In the genomic region with DNA sequence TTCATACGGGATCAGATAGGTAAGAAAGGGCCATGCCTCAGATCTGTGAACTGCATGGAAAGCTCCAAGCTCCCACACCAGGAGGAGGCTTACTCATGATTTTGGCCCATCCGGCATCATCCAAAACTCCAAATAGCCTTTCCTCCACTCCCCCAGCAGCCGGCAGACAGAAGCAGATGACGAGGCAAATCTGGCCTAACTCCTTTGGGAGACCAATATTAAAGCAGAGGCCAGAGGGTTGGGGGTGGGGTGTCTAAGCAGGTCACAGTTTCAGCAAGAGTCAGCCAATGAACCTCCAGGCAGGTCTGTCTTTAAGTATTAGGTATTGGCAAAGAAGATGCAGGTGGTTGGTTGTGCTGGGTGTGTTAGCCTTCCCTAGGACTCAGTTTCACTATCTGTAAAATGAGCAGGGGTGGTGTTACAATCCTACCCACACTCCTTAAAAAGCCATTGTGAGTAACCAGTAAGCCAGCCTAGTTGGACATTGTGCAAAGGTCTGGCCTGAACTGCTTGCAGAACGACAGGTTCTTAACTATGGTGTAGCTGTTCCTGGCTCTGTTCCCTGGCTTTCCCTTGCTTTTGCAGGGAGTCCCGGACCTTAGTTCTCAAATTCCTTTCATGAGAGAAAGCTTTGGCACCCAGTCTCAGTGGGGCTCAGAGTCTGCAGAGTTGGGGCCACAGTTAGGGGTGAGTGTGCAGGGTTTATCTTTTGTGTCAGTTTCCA, we compare ENCODE assay signal across 8 mouse cellular contexts. TPM values are rescaled to one million over a fixed set of nuclear protein-coding genes. Genes with fewer than 3 reads are reported as not detected.
DNase-seq lines count a peak whose midpoint lies in the region; ATAC-seq and TF ChIP-seq lines count a peak whose summit lies in the region.
"Had no signal": no experiment of that assay in that cellular context is flagged by ENCODE, and none has a peak within 500 bp of the region (broad histone marks: within the 10 kb centered on the region; RNA-seq: fewer than 3 reads in every experiment).

No protein-coding gene starts in this region.

- H3K27ac ChIP-seq in hindbrain, embryonic 15.5 days (replicated peaks): no peak overlapping the region
- no peak overlapping the region for H3K27ac ChIP-seq in hindbrain, postnatal 0 days
- H3K27ac ChIP-seq in brown adipose tissue, adult 24 weeks (replicated peaks; ENCODE audit: low read depth, low read length): peak overlapping the region; percentile 68
- no peak overlapping the region for H3K27ac ChIP-seq in kidney, embryonic 16.5 days (ENCODE audit: low read length)

- H3K4me1 ChIP-seq in hindbrain, embryonic 15.5 days (replicated peaks): peaks cover 24% of the 10 kb centered on the region
- peaks cover 18% of the 10 kb centered on the region; the same call in 1 of the 2 replicates for H3K4me1 ChIP-seq in hindbrain, postnatal 0 days (ENCODE audit: insufficient read depth, low read length)
- peaks cover 7% of the 10 kb centered on the region; the same call in 1 of the 2 replicates for H3K4me1 ChIP-seq in brown adipose tissue, adult 24 weeks (ENCODE audit: control insufficient read depth, insufficient read depth, insufficient read length, low read length)
- peaks cover 23% of the 10 kb centered on the region for H3K4me1 ChIP-seq in kidney, embryonic 16.5 days (ENCODE audit: insufficient read depth, low read length)

- H3K4me3 ChIP-seq in hindbrain, embryonic 15.5 days: no peak overlapping the region
- no peak overlapping the region for H3K4me3 ChIP-seq in hindbrain, postnatal 0 days (ENCODE audit: low read length)
- peak overlapping the region; percentile 70 for H3K4me3 ChIP-seq in brown adipose tissue, adult 24 weeks (ENCODE audit: insufficient read depth, low read depth, low read length)
- H3K4me3 ChIP-seq in kidney, embryonic 16.5 days (ENCODE audit: low read length): no peak overlapping the region

- no peak for TF ChIP-seq CTCF in hindbrain, postnatal 0 days (IDR thresholded peaks at IDR 0.05; ENCODE audit: low read depth)

- H3K4me2 ChIP-seq in hindbrain, embryonic 15.5 days: 0 out of 2 replicates have a peak overlapping the region, but pooled peaks have one; percentile 3
- no peak overlapping the region for H3K4me2 ChIP-seq in hindbrain, postnatal 0 days (ENCODE audit: low read depth, low read length)
- H3K4me2 ChIP-seq in kidney, embryonic 16.5 days (replicated peaks; ENCODE audit: low read depth, low read length): no peak overlapping the region

- 54% methylated on average over 6 of the region's 6 CpGs for WGBS in hindbrain, embryonic 15.5 days
- 42% methylated on average over 6 of the region's 6 CpGs for WGBS in hindbrain, postnatal 0 days
- WGBS in kidney, embryonic 16.5 days: 74% methylated on average over 6 of the region's 6 CpGs

- no peaks in the 10 kb centered on the region for H3K36me3 ChIP-seq in hindbrain, embryonic 15.5 days
- H3K36me3 ChIP-seq in hindbrain, postnatal 0 days (ENCODE audit: insufficient read depth, low read length): no peaks in the 10 kb centered on the region
- no peaks in the 10 kb centered on the region for H3K36me3 ChIP-seq in kidney, embryonic 16.5 days (ENCODE audit: insufficient read depth, low read length)

- H3K9me3 ChIP-seq in hindbrain, embryonic 15.5 days: no peaks in the 10 kb centered on the region
- H3K9me3 ChIP-seq in hindbrain, postnatal 0 days (ENCODE audit: low read length): no peaks in the 10 kb centered on the region
- no peaks in the 10 kb centered on the region for H3K9me3 ChIP-seq in kidney, embryonic 16.5 days (ENCODE audit: low read length)

- DNase-seq in hindbrain, postnatal 0 days (ENCODE audit: low spot score): no peak
- peak; percentile 49 to 56 for DNase-seq in heart, adult 9 months (ENCODE audit: low spot score in 2 of 2)
- peak; percentile 56 for DNase-seq in lung, postnatal 36 days

- no peak overlapping the region for H3K9ac ChIP-seq in hindbrain, embryonic 15.5 days
- H3K9ac ChIP-seq in hindbrain, postnatal 0 days (replicated peaks; ENCODE audit: low read length): no peak overlapping the region
- H3K9ac ChIP-seq in kidney, embryonic 16.5 days (replicated peaks; ENCODE audit: low read length): no peak overlapping the region

- H3K27me3 ChIP-seq in hindbrain, embryonic 15.5 days: peaks cover 4% of the 10 kb centered on the region; the same call in 1 of the 2 replicates
- H3K27me3 ChIP-seq in hindbrain, postnatal 0 days (ENCODE audit: insufficient read depth, low read length): no peaks in the 10 kb centered on the region
- peaks cover 3% of the 10 kb centered on the region; the same call in 1 of the 2 replicates for H3K27me3 ChIP-seq in kidney, embryonic 16.5 days (ENCODE audit: insufficient read depth, low read length)

- ATAC-seq in hindbrain, embryonic 15.5 days (ENCODE audit: low FRiP score, low read depth): no peak
- ATAC-seq in hindbrain, postnatal 0 days: no peak
- ATAC-seq in kidney, embryonic 16.5 days (ENCODE audit: low FRiP score, low TSS enrichment): no peak
- ATAC-seq in inflammation-experienced regulatory T-cells, adult 6 months: no peak

RNA-seq across cellular contexts. Expression of a gene that starts 3.2 kb away (rescaled TPM):
- polyA plus RNA-seq in hindbrain, embryonic 15.5 days (2015; fragmentation: Nextera tagmentation; extraction: Ambion mirVana): 6.7 and 8.7 TPM in 2 replicates
- total RNA-seq in hindbrain, postnatal 0 days (2014; rRNA removed): 13.2 and 17.9 TPM in 2 replicates
- polyA plus RNA-seq in hindbrain, postnatal 0 days (2015; fragmentation: Nextera tagmentation; extraction: Ambion mirVana): 10.0 and 11.2 TPM in 2 replicates
- polyA plus RNA-seq in brown adipose tissue, adult 24 weeks (2012; ENCODE audit: insufficient read depth, insufficient read length, missing spikeins): 113 and 121 TPM in 2 replicates
- 5.7 and 6.6 TPM in 2 replicates for polyA plus RNA-seq in kidney, embryonic 16.5 days (2015; fragmentation: Nextera tagmentation; extraction: Ambion mirVana)
- polyA plus RNA-seq in inflammation-experienced regulatory T-cells, adult 6 months (2017; shearing (Covaris generic)): not detected
- total RNA-seq: megakaryocyte-erythroid progenitor cell, adult 5-6 weeks had no signal
